Mouse (Mus musculus): ENCODE data around the gene Clybl. TPM values are rescaled to one million over a fixed set of nuclear protein-coding genes. Genes with fewer than 3 reads are reported as not detected.
A peak's percentile ranks its signal among the peaks of the same experiment; 100 is the strongest.

The Clybl gene
- polyA plus RNA-seq, 1 experiment from 2014 or later = 13.5 TPM

DNA sequence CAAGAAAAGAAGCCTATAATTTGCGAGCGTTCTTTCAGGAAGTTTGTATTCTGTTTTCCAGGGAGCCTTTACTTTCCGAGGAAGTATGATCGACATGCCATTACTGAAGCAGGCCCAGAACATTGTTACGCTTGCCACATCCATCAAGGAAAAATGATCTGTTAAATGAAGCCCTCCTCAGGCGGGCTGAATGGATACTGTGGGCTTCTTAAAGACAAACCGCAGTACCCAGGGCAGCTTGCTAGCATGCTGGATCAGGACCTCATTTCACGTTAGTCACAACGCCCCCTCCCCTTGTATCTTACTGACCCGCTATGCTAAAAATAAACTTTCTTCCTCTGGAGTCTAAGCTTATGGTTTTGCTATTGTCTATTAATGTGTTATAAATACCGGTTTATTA is 220.4 kb downstream of the Clybl start:
- Histone ChIP-seq H3K27ac (replicated peaks) (no peak overlapping the region), H3K4me3 (replicated peaks) (no peak overlapping the region), H3K4me2 (no peak overlapping the region), H3K27me3 (replicated peaks) (peaks cover 67% of the 10 kb centered on the region), H3K36me3 (no peaks in the 10 kb centered on the region), H3K9me3 (replicated peaks) (no peaks in the 10 kb centered on the region), H3K9ac (replicated peaks) (no peak overlapping the region), H3K4me1 (peaks cover 18% of the 10 kb centered on the region)
- no peak for ATAC-seq (ENCODE audit: low FRiP score)
- WGBS = 41% methylated on average over 11 of the region's 11 CpGs

DNA sequence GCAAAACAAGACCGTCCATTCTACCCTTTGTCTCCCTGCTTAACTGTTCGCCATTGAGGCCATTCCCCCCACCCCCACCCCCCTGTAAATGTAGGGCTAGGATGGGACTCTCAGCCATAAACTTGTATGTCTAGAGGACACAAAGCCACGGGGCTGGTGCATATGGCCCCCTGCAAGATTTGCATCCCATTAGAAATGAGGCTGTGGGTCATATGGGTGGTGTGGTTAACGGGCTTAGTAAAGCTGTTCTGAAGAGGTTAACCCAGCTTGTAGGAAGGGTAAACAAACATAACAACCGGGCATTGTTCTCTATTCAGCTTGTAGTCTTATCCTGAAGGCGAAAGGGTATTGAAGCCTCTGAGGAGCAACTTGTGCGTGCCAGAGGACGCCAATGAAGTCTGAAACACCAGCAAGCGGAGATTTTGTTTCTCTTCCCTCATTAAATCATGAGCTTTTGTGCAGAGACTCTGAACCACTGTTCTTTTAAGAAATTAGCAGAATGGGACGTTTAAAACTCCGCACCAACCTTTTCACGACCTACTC is 221.3 kb downstream of the Clybl start:
- Histone ChIP-seq H3K4me3 (replicated peaks) (no peak overlapping the region), H3K27me3 (replicated peaks) (peaks cover 74% of the 10 kb centered on the region), H3K27ac (replicated peaks) (no peak overlapping the region), H3K4me1 (peaks cover 19% of the 10 kb centered on the region), H3K9me3 (replicated peaks) (no peaks in the 10 kb centered on the region), H3K9ac (replicated peaks) (no peak overlapping the region), H3K4me2 (no peak overlapping the region), H3K36me3 (no peaks in the 10 kb centered on the region)
- ATAC-seq (ENCODE audit: low FRiP score) = no peak
- 20% methylated on average over 12 of the region's 12 CpGs for WGBS

DNA sequence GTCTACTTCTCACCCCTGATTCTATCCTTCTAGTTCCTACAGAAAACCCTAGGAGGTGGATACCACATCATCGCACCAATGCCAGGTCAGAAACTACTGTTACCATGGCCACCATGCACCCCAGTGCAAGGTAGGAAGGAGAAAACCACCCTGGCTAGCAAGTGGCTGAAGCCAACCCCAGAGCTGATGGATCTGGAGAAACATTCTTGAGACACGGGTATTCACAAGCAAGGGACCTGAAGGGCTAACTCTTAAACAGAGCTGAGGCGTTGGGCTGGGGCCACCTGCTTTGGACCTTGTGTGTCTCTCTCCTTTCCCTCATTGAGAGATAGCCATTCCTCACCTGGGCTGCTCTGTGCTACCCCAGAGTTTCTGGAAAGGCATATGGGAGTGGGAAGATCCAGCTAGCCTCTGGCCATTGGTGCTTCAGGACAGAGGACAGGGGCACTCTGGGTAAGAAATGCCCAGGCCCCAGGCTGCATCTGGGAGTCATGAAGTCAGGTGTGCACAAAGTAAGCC is 222.0 kb downstream of the Clybl start:
- no peak overlapping the region for H3K4me2 ChIP-seq
- no peak overlapping the region for H3K4me3 ChIP-seq (replicated peaks)
- H3K27ac ChIP-seq (replicated peaks) = no peak overlapping the region
- peaks cover 81% of the 10 kb centered on the region for H3K27me3 ChIP-seq (replicated peaks)
- ATAC-seq (ENCODE audit: low FRiP score) = no peak
- no peaks in the 10 kb centered on the region for H3K9me3 ChIP-seq (replicated peaks)
- 55% methylated on average over 3 of the region's 3 CpGs for WGBS
- no peak overlapping the region for H3K9ac ChIP-seq (replicated peaks)
- H3K4me1 ChIP-seq = peaks cover 19% of the 10 kb centered on the region
- no peaks in the 10 kb centered on the region for H3K36me3 ChIP-seq

DNA sequence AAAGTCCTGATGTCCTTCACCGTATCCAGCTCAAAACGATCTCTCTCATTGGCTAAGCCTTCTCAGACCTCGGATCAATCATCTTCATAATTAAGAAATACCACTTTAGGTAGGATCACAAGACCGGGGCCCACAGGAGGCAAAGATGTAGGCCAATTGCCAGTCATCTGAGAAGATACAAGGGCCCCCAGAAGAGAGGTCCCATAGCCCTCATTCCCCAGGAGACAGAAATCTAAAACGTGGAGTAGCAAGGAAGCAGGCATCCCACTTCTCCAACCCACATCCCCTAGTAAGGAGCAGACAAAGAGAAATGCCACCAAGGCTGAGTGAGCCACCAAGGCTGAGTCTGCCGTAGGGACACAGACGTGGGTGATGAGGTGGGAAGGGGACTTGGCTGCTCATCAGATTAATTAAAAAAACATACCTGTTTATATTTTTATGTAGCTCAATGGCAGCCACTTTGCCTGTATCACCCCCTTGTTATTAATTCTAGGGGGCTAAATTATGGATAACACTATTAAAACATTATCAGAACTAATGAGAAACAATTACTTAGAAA is 223.2 kb downstream of the Clybl start:
- 55% methylated on average over 7 of the region's 7 CpGs for WGBS
- H3K27ac ChIP-seq (replicated peaks) = peak overlapping the region; percentile 54; the same call in 1 of the 2 replicates
- H3K4me2 ChIP-seq = no peak overlapping the region
- peak; percentile 51 for ATAC-seq (ENCODE audit: low FRiP score)
- no peak overlapping the region for H3K9ac ChIP-seq (replicated peaks)
- peaks cover 82% of the 10 kb centered on the region for H3K27me3 ChIP-seq (replicated peaks)
- H3K4me3 ChIP-seq (replicated peaks) = no peak overlapping the region
- no peaks in the 10 kb centered on the region for H3K9me3 ChIP-seq (replicated peaks)
- no peaks in the 10 kb centered on the region for H3K36me3 ChIP-seq
- H3K4me1 ChIP-seq = peaks cover 19% of the 10 kb centered on the region

DNA sequence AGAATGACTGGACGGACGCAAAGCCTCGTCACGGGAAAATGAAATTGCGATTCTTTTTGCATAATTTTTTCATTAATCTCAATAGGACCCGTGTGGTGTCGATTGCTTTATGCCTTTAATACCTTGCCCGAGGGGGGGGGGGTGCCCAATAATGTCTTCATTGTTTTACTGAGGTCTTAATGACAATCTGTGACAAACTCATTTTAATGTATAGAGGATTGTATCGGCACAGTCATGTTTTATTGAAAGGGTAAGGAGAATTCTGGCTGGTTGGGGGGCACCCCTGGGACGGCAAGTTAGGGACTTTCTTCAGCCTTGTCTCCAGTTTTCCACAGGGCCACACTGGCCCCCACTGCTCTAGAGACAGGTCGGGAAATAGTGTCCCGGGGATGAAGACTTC is 223.7 kb downstream of the Clybl start:
- Histone ChIP-seq H3K9me3 (replicated peaks) (no peaks in the 10 kb centered on the region), H3K4me1 (peaks cover 19% of the 10 kb centered on the region), H3K27me3 (replicated peaks) (peaks cover 82% of the 10 kb centered on the region), H3K36me3 (no peaks in the 10 kb centered on the region), H3K27ac (replicated peaks) (no peak overlapping the region), H3K9ac (replicated peaks) (no peak overlapping the region), H3K4me3 (replicated peaks) (no peak overlapping the region), H3K4me2 (no peak overlapping the region)
- 16% methylated on average over 12 of the region's 12 CpGs for WGBS
- peak; percentile 8; the same call in 1 of the 2 replicates for ATAC-seq (ENCODE audit: low FRiP score)

DNA sequence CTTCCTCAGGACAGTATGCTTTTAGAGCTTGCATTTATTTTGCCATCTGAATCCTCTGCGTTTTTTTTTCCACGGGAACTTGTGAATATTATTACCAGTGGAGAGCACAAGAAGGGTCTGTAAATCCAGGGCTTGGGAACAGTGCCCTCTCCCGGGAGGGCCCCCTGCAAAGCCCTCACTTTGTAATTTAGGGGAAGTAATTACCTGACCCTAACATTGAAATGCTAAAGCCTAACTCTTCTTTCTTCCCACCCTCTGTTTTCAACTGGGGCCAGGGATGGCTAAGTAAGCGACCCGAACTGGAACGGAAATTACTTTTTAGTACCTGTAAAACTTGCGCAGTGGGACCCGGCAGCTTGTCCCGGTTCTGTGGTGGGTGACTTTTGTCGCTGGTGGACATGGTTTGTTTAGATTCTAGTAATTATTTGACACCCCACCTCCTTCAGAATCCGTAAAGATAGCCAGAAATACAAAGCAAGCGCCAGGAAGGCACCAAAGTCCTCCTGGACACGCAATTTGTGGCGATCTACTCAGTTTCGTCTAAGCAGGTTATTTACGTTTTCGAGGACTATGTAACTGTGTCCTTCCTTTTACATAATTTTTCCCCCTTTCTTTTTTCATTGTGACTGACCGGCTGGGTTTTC is 224.5 kb downstream of the Clybl start:
- peak overlapping the region; percentile 31 for H3K4me3 ChIP-seq (replicated peaks)
- H3K27ac ChIP-seq (replicated peaks) = peak overlapping the region; percentile 6; the same call in 1 of the 2 replicates
- no peaks in the 10 kb centered on the region for H3K36me3 ChIP-seq
- H3K4me2 ChIP-seq = peak overlapping the region; percentile 60
- 0 out of 2 replicates have a peak overlapping the region, but pooled peaks have one; percentile 21 for H3K9ac ChIP-seq (replicated peaks)
- peaks cover 19% of the 10 kb centered on the region for H3K4me1 ChIP-seq
- no peaks in the 10 kb centered on the region for H3K9me3 ChIP-seq (replicated peaks)
- H3K27me3 ChIP-seq (replicated peaks) = peaks cover 77% of the 10 kb centered on the region
- 3% methylated on average over 18 of the region's 18 CpGs for WGBS
- no peak for ATAC-seq (ENCODE audit: low FRiP score)

DNA sequence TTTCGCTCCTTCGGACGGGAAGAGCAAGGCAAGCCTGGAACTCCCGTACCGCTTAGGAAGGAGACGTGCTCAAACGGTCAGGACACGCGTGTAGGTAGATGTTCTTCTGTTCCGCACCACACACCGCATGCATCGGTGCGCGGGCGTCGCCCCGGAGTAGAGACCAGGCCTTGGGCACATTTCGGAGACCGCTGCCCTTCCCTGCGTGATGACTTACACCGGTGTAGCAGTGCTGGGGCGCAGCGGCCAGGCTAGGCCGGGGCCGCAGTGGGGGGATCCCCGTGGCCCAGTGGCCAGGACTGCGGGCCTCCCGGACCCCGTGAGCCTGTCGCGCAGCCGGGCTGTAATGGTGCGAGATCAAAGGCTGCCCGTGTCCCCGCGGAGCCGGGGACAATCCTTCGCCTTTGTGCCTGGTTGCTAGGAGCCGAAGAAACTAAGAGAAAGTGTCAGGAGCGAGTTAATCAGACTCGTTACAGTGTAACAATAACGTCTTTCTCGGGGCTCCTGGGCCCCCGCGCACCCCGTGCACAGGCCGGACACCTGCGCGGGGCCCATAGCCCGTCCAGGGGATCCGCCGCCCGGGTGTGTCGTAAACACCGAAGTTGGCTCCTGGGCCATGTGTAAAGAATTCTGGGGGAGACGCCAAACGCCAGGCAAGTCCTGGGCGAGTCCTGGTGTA is 225.2 kb downstream of the Clybl start:
- H3K4me1 ChIP-seq = peaks cover 19% of the 10 kb centered on the region
- peak overlapping the region; percentile 60 for H3K4me2 ChIP-seq
- ATAC-seq (ENCODE audit: low FRiP score) = peak; percentile 79
- WGBS = 1% methylated on average over 58 of the region's 58 CpGs
- no peaks in the 10 kb centered on the region for H3K9me3 ChIP-seq (replicated peaks)
- H3K36me3 ChIP-seq = no peaks in the 10 kb centered on the region
- H3K27ac ChIP-seq (replicated peaks) = peak overlapping the region; percentile 6; the same call in 1 of the 2 replicates
- peak overlapping the region; percentile 31 for H3K4me3 ChIP-seq (replicated peaks)
- 0 out of 2 replicates have a peak overlapping the region, but pooled peaks have one; percentile 21 for H3K9ac ChIP-seq (replicated peaks)
- peaks cover 77% of the 10 kb centered on the region for H3K27me3 ChIP-seq (replicated peaks)

DNA sequence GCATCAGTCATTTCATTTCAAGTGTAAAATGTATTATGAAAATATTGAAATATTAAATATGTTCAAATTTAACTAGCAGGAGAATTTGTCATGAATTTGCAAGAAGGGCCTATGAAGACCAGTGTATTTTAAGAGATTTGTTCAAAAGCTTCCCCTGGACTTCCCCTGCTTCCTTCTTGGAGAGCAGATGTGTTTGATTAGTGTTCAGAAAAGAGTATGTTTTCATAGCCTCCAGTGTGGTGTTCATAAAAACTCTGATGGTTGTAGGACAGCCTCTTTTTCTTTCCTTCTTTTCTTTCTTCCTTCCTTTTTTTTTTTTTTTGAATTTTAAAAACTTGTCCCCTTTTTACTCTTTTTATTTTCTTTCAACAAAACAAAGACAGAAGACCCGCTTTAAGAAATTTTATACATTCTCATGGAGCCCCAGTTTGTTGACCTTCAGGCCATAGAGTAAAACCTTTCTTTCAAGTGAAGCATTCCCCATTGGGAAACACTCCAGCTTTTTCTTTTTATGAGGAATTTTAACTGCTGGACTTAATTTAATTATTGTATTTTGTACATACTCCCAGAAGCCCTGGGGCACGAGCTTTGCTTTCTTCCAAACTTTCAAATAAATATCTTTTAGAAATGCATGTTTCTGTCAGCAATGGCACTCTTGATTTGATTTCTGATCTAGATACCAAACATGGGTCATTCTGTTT is 231.5 kb downstream of the Clybl start:
- no peak overlapping the region for H3K4me3 ChIP-seq (replicated peaks)
- ATAC-seq (ENCODE audit: low FRiP score) = no peak
- no peak overlapping the region for H3K27ac ChIP-seq (replicated peaks)
- H3K36me3 ChIP-seq = no peaks in the 10 kb centered on the region
- no peaks in the 10 kb centered on the region for H3K9me3 ChIP-seq (replicated peaks)
- no peak overlapping the region for H3K9ac ChIP-seq (replicated peaks)
- no peak overlapping the region for H3K4me2 ChIP-seq
- peaks cover 26% of the 10 kb centered on the region for H3K27me3 ChIP-seq (replicated peaks)
- WGBS = 69% methylated on average over 2 of the region's 2 CpGs
- H3K4me1 ChIP-seq = no peaks in the 10 kb centered on the region

DNA sequence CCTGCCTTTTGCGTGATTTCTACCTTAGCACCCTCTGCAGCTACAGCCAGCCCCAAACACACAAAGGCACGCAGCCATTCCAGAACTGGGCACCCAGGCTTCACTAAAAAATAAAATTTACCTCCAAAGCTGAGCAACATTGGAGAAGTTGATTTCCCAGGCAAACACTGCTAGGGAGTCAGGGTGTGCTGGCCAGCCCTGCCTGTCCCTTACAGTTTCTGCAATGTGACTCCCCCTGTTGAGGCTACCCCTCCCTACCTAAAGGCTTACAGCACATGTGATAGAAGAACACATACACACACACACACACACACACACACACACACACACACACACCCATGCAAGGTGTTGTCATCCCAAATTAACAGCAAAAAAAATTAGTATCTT is 232.0 kb downstream of the Clybl start:
- 85% methylated on average over 2 of the region's 2 CpGs for WGBS
- Histone ChIP-seq H3K4me1 (no peaks in the 10 kb centered on the region), H3K36me3 (no peaks in the 10 kb centered on the region), H3K9ac (replicated peaks) (no peak overlapping the region), H3K4me3 (replicated peaks) (no peak overlapping the region), H3K27me3 (replicated peaks) (peaks cover 20% of the 10 kb centered on the region), H3K9me3 (replicated peaks) (no peaks in the 10 kb centered on the region), H3K4me2 (no peak overlapping the region), H3K27ac (replicated peaks) (no peak overlapping the region)
- ATAC-seq (ENCODE audit: low FRiP score) = no peak

DNA sequence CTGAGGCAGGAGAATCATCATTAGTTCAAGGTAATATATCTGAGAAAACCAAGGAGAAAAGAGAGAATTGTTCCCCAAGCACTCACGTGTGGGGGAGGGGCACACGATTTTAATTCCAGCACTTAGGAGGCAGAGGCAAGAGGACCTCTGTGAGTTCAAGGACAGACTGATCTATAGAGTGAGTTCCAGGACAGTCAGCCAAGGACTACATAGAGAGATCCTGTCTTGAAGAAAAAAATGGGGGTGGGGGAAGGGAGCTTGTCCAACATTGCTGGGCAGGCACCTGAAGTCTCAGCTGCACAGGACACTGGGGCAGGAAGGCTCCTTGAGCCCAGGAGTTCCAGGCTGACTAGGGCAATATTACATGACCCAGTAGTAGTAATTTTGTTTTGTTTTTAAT is 233.3 kb downstream of the Clybl start:
- ATAC-seq (ENCODE audit: low FRiP score) = no peak
- Histone ChIP-seq H3K27me3 (replicated peaks) (peaks cover 12% of the 10 kb centered on the region; the same call in 1 of the 2 replicates), H3K4me3 (replicated peaks) (no peak overlapping the region), H3K4me2 (no peak overlapping the region), H3K9me3 (replicated peaks) (no peaks in the 10 kb centered on the region), H3K4me1 (no peaks in the 10 kb centered on the region), H3K36me3 (no peaks in the 10 kb centered on the region), H3K9ac (replicated peaks) (no peak overlapping the region), H3K27ac (replicated peaks) (no peak overlapping the region)
- 89% methylated on average over 2 of the region's 2 CpGs for WGBS

DNA sequence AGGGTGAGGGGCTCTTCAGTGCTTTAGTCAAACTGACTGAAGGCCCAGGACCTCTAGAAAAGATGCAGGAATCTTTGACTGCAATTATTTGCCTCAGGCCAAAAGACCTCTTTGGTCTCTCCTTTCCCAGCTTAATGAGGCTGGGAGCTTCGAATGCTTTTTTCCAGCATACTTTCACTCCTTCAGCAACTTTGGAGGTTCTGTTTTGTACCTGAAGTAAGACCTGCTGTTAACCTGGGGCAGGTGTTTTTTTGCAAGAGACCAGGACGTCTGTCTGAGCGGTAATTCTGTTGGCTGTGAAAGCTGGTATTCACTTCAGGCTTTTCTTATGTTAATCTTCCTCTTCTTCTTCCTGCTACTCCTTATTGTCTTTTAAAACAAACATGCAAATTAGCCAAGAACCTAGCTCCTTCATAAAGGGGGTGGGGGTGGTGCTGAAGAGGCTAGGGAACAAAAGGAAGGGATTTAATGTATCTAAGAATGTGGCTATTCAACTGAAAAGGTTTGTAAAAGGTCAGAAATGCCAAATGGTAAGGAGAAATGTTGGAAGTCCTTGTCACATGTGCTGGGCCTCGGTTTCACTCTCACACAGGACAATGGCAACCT is 234.8 kb downstream of the Clybl start:
- Histone ChIP-seq H3K4me1 (no peaks in the 10 kb centered on the region), H3K36me3 (no peaks in the 10 kb centered on the region), H3K4me3 (replicated peaks) (no peak overlapping the region), H3K9ac (replicated peaks) (no peak overlapping the region), H3K27me3 (replicated peaks) (peaks cover 12% of the 10 kb centered on the region; the same call in 1 of the 2 replicates), H3K27ac (replicated peaks) (no peak overlapping the region), H3K4me2 (no peak overlapping the region), H3K9me3 (replicated peaks) (no peaks in the 10 kb centered on the region)
- 22% methylated on average over 4 of the region's 4 CpGs for WGBS
- ATAC-seq (ENCODE audit: low FRiP score) = no peak
